8 mouse cellular contexts compared by ENCODE assay signal in genomic region chr19:5742241-5742641, GRCm38 (mm10). TPM values are rescaled to one million over a fixed set of nuclear protein-coding genes. Genes with fewer than 3 reads are reported as not detected.
A peak's percentile ranks its signal among the peaks of the same experiment; 100 is the strongest.
DNase-seq lines count a peak whose midpoint lies in the region; ATAC-seq and TF ChIP-seq lines count a peak whose summit lies in the region.

No protein-coding gene starts in this region.

- H3K9ac ChIP-seq in heart, adult 2 months (ENCODE audit: low read depth, low read length) = peak overlapping the region; percentile 88
- peak overlapping the region; percentile 61 for H3K9ac ChIP-seq in forebrain, postnatal 0 days
- H3K9ac ChIP-seq in liver, embryonic 16.5 days (ENCODE audit: low read depth, low read length) = peak overlapping the region; percentile 25

- H3K4me1 ChIP-seq in heart, adult 2 months (ENCODE audit: control insufficient read depth, insufficient read depth, low read length) = peaks cover 9% of the 10 kb centered on the region
- H3K4me1 ChIP-seq in forebrain, postnatal 0 days (ENCODE audit: insufficient read depth) = peaks cover 21% of the 10 kb centered on the region; the same call in 1 of the 2 replicates
- peaks cover 5% of the 10 kb centered on the region for H3K4me1 ChIP-seq in liver, embryonic 16.5 days (ENCODE audit: control insufficient read depth, low read depth, low read length)

- peak; percentile 28 for ATAC-seq in forebrain, postnatal 0 days
- no peak for ATAC-seq in liver, embryonic 16.5 days (ENCODE audit: low read depth)

- H3K9me3 ChIP-seq in forebrain, postnatal 0 days (ENCODE audit: low read length) = no peaks in the 10 kb centered on the region
- no peaks in the 10 kb centered on the region for H3K9me3 ChIP-seq in liver, embryonic 16.5 days (replicated peaks; ENCODE audit: control insufficient read depth, low read length)

- peak overlapping the region; percentile 88 for H3K27ac ChIP-seq in heart, adult 2 months
- peak overlapping the region; percentile 71 for H3K27ac ChIP-seq in forebrain, postnatal 0 days (ENCODE audit: low read depth, low read length)
- H3K27ac ChIP-seq in liver, embryonic 16.5 days (ENCODE audit: low read length) = no peak overlapping the region

- H3K4me2 ChIP-seq in forebrain, postnatal 0 days (ENCODE audit: low read depth) = peak overlapping the region; percentile 97
- H3K4me2 ChIP-seq in liver, embryonic 16.5 days (ENCODE audit: low read depth, low read length) = peak overlapping the region; percentile 53

- H3K27me3 ChIP-seq in heart, adult 2 months (ENCODE audit: control insufficient read depth, insufficient read depth, low read length) = no peaks in the 10 kb centered on the region
- H3K27me3 ChIP-seq in forebrain, postnatal 0 days (ENCODE audit: insufficient read depth, low read length) = no peaks in the 10 kb centered on the region
- peaks cover 87% of the 10 kb centered on the region for H3K27me3 ChIP-seq in liver, embryonic 16.5 days (ENCODE audit: control insufficient read depth, insufficient read depth, low read depth, low read length)

- no peaks in the 10 kb centered on the region for H3K79me2 ChIP-seq in heart, adult 2 months (replicated peaks; ENCODE audit: control insufficient read depth, insufficient read depth, low read length)

- H3K4me3 ChIP-seq in heart, adult 2 months = peak overlapping the region; percentile 72
- peak overlapping the region; percentile 56 for H3K4me3 ChIP-seq in forebrain, postnatal 0 days (ENCODE audit: low read depth, low read length)
- H3K4me3 ChIP-seq in liver, embryonic 16.5 days (ENCODE audit: low read depth, low read length) = peak overlapping the region; percentile 41

- WGBS in heart, adult 2 months = 5% methylated on average over 32 of the region's 32 CpGs
- WGBS in forebrain, postnatal 0 days = 4% methylated on average over 32 of the region's 32 CpGs
- WGBS in liver, embryonic 16.5 days (ENCODE audit: insufficient replicate concordance) = 10% methylated on average over 30 of the region's 32 CpGs

- TF ChIP-seq EP300 in heart, adult 2 months (IDR thresholded peaks at IDR 0.05; ENCODE audit: insufficient read depth, low read depth, low read length) = no peak

- TF ChIP-seq POLR2A in heart, adult 2 months (IDR thresholded peaks at IDR 0.05; ENCODE audit: insufficient read depth, low read depth, low read length) = no peak

- intact Hi-C loops in heart, adult 2 months (cut with DNase I) = no loop called here
- intact Hi-C loops in heart, postnatal 36 days (cut with DNase I) = no loop called here

- TF ChIP-seq CTCF in heart, adult 2 months (IDR thresholded peaks at IDR 0.05) = no peak
- TF ChIP-seq CTCF in forebrain, postnatal 0 days (IDR thresholded peaks at IDR 0.05; ENCODE audit: low read depth) = no peak

- DNase-seq in heart, adult 2 months = peak in 1 of 2 experiments; percentile 55
- DNase-seq in heart, postnatal 36 days = no peak
- DNase-seq in NIH3T3 (ENCODE audit: low read depth) (peak; percentile 58), adipocyte (ENCODE audit: low spot score) (no peak)
- no peak for DNase-seq in forebrain, postnatal 0 days
- DNase-seq in yolk sac, embryonic 10.5 days (ENCODE audit: low spot score) = no peak
- DNase-seq in gastrocnemius, postnatal 4 days (ENCODE audit: low spot score in 2 of 2) = no peak

- H3K36me3 ChIP-seq in heart, adult 2 months (ENCODE audit: control insufficient read depth, insufficient read depth, low read length) = no peaks in the 10 kb centered on the region
- no peaks in the 10 kb centered on the region; the same call in 1 of the 2 replicates for H3K36me3 ChIP-seq in forebrain, postnatal 0 days (ENCODE audit: insufficient read depth)
- H3K36me3 ChIP-seq in liver, embryonic 16.5 days (ENCODE audit: control insufficient read depth, insufficient read depth) = no peaks in the 10 kb centered on the region

RNA-seq across cellular contexts. Expression of gene Ltbp3, which starts 1.5 kb away (rescaled TPM):
- total RNA-seq in heart, adult 2 months (2021) = 10 to 100 TPM; 30.7 to 34.2 TPM
- polyA plus RNA-seq in heart, adult 2 months (2012; rRNA removed) = 61.3 and 61.5 TPM in 2 replicates
- total RNA-seq in heart, postnatal 36 days (2021) = 10 to 100 TPM; 36.5 to 42.2 TPM
- total RNA-seq in forebrain, postnatal 0 days (2014; rRNA removed) = 21.3 and 22.7 TPM in 2 replicates
- 5.9 and 12.4 TPM in 2 replicates for polyA plus RNA-seq in forebrain, postnatal 0 days (2015; fragmentation: Nextera tagmentation; extraction: Ambion mirVana)
- polyA plus RNA-seq in liver, embryonic 16.5 days (2015; fragmentation: Nextera tagmentation; extraction: Ambion mirVana) = 0.74 and 4.6 TPM in 2 replicates
- total RNA-seq in gastrocnemius, postnatal 4 days (2021) = 100 to 1,000 TPM; 116 to 137 TPM

RNA-seq across cellular contexts. Expression of gene Fam89b, which starts 12.8 kb away (rescaled TPM):
- 10 to 100 TPM; 24.2 to 26.3 TPM for total RNA-seq in heart, adult 2 months (2021)
- 75.7 and 80.7 TPM in 2 replicates for polyA plus RNA-seq in heart, adult 2 months (2012; rRNA removed)
- 10 to 100 TPM; 29.3 to 32.6 TPM for total RNA-seq in heart, postnatal 36 days (2021)
- total RNA-seq in forebrain, postnatal 0 days (2014; rRNA removed) = 169 and 172 TPM in 2 replicates
- polyA plus RNA-seq in forebrain, postnatal 0 days (2015; fragmentation: Nextera tagmentation; extraction: Ambion mirVana) = 165 and 200 TPM in 2 replicates
- 29.7 and 32.5 TPM in 2 replicates for polyA plus RNA-seq in liver, embryonic 16.5 days (2015; fragmentation: Nextera tagmentation; extraction: Ambion mirVana)
- total RNA-seq in gastrocnemius, postnatal 4 days (2021) = 10 to 100 TPM; 58.8 to 59.1 TPM

RNA-seq across cellular contexts. Expression of gene Ehbp1l1, which starts 16.1 kb away (rescaled TPM):
- 100 to 1,000 TPM; 128 to 137 TPM for total RNA-seq in heart, adult 2 months (2021)
- polyA plus RNA-seq in heart, adult 2 months (2012; rRNA removed) = 100 and 121 TPM in 2 replicates
- 100 to 1,000 TPM; 135 to 136 TPM for total RNA-seq in heart, postnatal 36 days (2021)
- 28.5 and 33.2 TPM in 2 replicates for total RNA-seq in forebrain, postnatal 0 days (2014; rRNA removed)
- 41.3 and 53.0 TPM in 2 replicates for polyA plus RNA-seq in forebrain, postnatal 0 days (2015; fragmentation: Nextera tagmentation; extraction: Ambion mirVana)
- polyA plus RNA-seq in liver, embryonic 16.5 days (2015; fragmentation: Nextera tagmentation; extraction: Ambion mirVana) = 104 and 105 TPM in 2 replicates
- total RNA-seq in gastrocnemius, postnatal 4 days (2021) = 100 to 1,000 TPM; 250 to 260 TPM

RNA-seq across cellular contexts. Expression of gene Scyl1, which starts 29.0 kb away (rescaled TPM):
- total RNA-seq in heart, adult 2 months (2021) = 10 to 100 TPM; 57.2 to 70.0 TPM
- polyA plus RNA-seq in heart, adult 2 months (2012; rRNA removed) = 95.6 and 113 TPM in 2 replicates
- total RNA-seq in heart, postnatal 36 days (2021) = 10 to 100 TPM; 69.0 to 72.9 TPM
- total RNA-seq in forebrain, postnatal 0 days (2014; rRNA removed) = 79.8 and 98.1 TPM in 2 replicates
- 62.7 and 68.8 TPM in 2 replicates for polyA plus RNA-seq in forebrain, postnatal 0 days (2015; fragmentation: Nextera tagmentation; extraction: Ambion mirVana)
- polyA plus RNA-seq in liver, embryonic 16.5 days (2015; fragmentation: Nextera tagmentation; extraction: Ambion mirVana) = 19.3 and 21.5 TPM in 2 replicates
- 10 to 100 TPM; 71.7 to 75.6 TPM for total RNA-seq in gastrocnemius, postnatal 4 days (2021)

RNA-seq across cellular contexts. Expression of gene Kcnk7, which starts 38.1 kb away (rescaled TPM):
- total RNA-seq in heart, adult 2 months (2021) = not detected
- polyA plus RNA-seq in heart, adult 2 months (2012; rRNA removed) = not detected in 2 replicates
- total RNA-seq in heart, postnatal 36 days (2021) = not detected
- total RNA-seq in forebrain, postnatal 0 days (2014; rRNA removed) = not detected in 2 replicates
- polyA plus RNA-seq in forebrain, postnatal 0 days (2015; fragmentation: Nextera tagmentation; extraction: Ambion mirVana) = 0.17 TPM in 1 of 2 replicates, not detected in the other
- polyA plus RNA-seq in liver, embryonic 16.5 days (2015; fragmentation: Nextera tagmentation; extraction: Ambion mirVana) = 0.14 TPM in 2 replicates
- not detected for total RNA-seq in gastrocnemius, postnatal 4 days (2021)

Comparison
In these comparisons a context has a peak if more than half of its experiments do, and no peak if none do; other contexts are left out.
1. H3K9ac ChIP-seq: peak in every context shown above with its lines; median percentile 88 in heart, adult 2 months; 61 in forebrain, postnatal 0 days; 25 in liver, embryonic 16.5 days.